Mouse (Mus musculus): ENCODE measurements around the gene Tmem219.

Gene Tmem219

GRCm38 (mm10) chr7:126922624-126923060, at the start of gene Tmem219:
TSS of gene Tmem219 (minus strand) at chr7:126922917.
- DNase-seq = no peak

GRCm38 (mm10) chr7:126967361-126967760, 44.6 kb upstream of the Tmem219 start:
- no peak for DNase-seq

- DNase-seq = peak; percentile 81
These were observed 42.9 kb upstream of the Tmem219 start for GRCm38 (mm10) chr7:126965568-126965967.

- no peak for DNase-seq
These were observed 41.0 kb upstream of the Tmem219 start for GRCm38 (mm10) chr7:126963548-126964286.

- DNase-seq = no peak
These were observed 39.2 kb upstream of the Tmem219 start for GRCm38 (mm10) chr7:126961965-126962364.

GRCm38 (mm10) chr7:126961095-126961494, 38.4 kb upstream of the Tmem219 start:
- DNase-seq = no peak

- no peak for DNase-seq
These were observed 37.1 kb upstream of the Tmem219 start for GRCm38 (mm10) chr7:126959780-126960179.

- DNase-seq = no peak
These were observed 32.4 kb upstream of the Tmem219 start for GRCm38 (mm10) chr7:126955125-126955524.

- no peak for DNase-seq
These were observed 29.9 kb upstream of the Tmem219 start for GRCm38 (mm10) chr7:126952646-126953045.

- no peak for DNase-seq
These were observed 29.0 kb upstream of the Tmem219 start for GRCm38 (mm10) chr7:126951741-126952140.

- peak; percentile 68 for DNase-seq
These were observed 28.2 kb upstream of the Tmem219 start for GRCm38 (mm10) chr7:126950647-126951615.

GRCm38 (mm10) chr7:126949793-126950646, 27.3 kb upstream of the Tmem219 start, which contains the start of gene Sez6l2:
TSS of gene Sez6l2 (plus strand) at chr7:126950563.
- DNase-seq = peak; percentile 92

GRCm38 (mm10) chr7:126949403-126949792, 26.7 kb upstream of the Tmem219 start, which contains the start of gene Asphd1:
TSS of gene Asphd1 (minus strand) at chr7:126949582.
- no peak for DNase-seq

GRCm38 (mm10) chr7:126948626-126949025, 25.9 kb upstream of the Tmem219 start:
- DNase-seq = peak; percentile 60

- peak; percentile 62 for DNase-seq
These were observed 23.8 kb upstream of the Tmem219 start for GRCm38 (mm10) chr7:126946530-126946929.

GRCm38 (mm10) chr7:126941801-126942200, 19.1 kb upstream of the Tmem219 start:
- no peak for DNase-seq

GRCm38 (mm10) chr7:126941171-126941570, 18.5 kb upstream of the Tmem219 start:
- no peak for DNase-seq

- DNase-seq = peak; percentile 5
These were observed 9.9 kb upstream of the Tmem219 start for GRCm38 (mm10) chr7:126932652-126933051.

- DNase-seq = no peak
These were observed 6.3 kb upstream of the Tmem219 start for GRCm38 (mm10) chr7:126929046-126929445.

- DNase-seq = peak; percentile 88
These were observed 5.8 kb upstream of the Tmem219 start, which contains the start of gene Kctd13 for GRCm38 (mm10) chr7:126928384-126929037. TSS of gene Kctd13 (plus strand) at chr7:126928879.

GRCm38 (mm10) chr7:126926299-126926698, 3.6 kb upstream of the Tmem219 start:
- DNase-seq = no peak

- no peak for DNase-seq
These were observed 1.3 kb upstream of the Tmem219 start for GRCm38 (mm10) chr7:126923999-126924398.
